Mouse (Mus musculus): ENCODE results near the gene Fam114a2. TPM values are rescaled to one million over a fixed set of nuclear protein-coding genes. Genes with fewer than 3 reads are reported as not detected.
"Not testable (repeated sequence)": the region's sequence is repeated elsewhere in the genome, so short reads cannot be mapped to it uniquely, and the experiment has no call there.

Gene Fam114a2
- polyA plus RNA-seq (2015; fragmentation: Nextera tagmentation; extraction: Ambion mirVana), result 72.0 and 75.2 TPM in 2 replicates

DNA sequence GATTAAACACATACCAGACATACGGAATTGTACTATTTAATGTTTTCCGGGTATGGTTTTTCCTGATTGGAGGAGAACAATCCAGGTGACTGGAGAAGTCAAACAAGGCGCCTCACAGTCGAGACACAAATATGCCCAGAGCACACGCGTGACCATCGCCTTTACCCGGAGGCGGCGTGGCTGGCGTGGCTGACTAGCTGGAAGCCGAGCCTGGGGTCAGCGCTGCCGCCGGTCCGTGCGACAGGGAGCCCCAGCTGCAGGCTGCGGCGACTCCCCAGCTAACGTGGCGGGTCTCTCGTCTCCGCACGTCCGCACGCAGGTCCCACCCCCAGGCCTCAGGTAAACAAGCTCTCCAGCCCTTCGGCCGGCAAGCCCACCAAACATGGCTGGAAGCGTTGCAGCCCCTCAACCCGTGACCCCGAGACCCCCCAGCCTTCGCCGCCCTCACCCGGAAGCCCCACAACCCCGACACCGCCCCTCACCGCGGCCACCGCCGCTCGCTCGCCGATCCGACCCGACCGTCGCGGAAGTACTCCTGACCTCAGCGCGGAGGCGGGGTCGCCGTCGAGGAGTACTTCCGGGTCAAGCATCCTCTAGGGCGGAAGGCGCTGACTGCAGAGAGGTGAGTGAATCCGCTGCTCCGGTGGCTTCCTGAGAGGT lies at the start of gene Fam114a2, which contains the start of gene Mfap3:
TSS of gene Fam114a2 (minus strand) at position 527 of the 660 bp plus-strand sequence.
TSS of gene Mfap3 (plus strand) at position 574 of the 660 bp plus-strand sequence.
- Histone ChIP-seq H3K4me2 (peak within 1 kb of the TSS; percentile 56), H3K4me1 (no peaks in the 10 kb centered on the region), H3K36me3 (0 out of 2 replicates have a peak, but pooled peaks cover 2% of the 10 kb centered on the region), H3K4me3 (replicated peaks) (peak within 1 kb of the TSS; percentile 95), H3K27ac (peak within 1 kb of the TSS; percentile 82), H3K9ac (peak within 1 kb of the TSS; percentile 86), H3K9me3 (no peaks in the 10 kb centered on the region), H3K27me3 (replicated peaks) (no peaks in the 10 kb centered on the region)
- peak; percentile 94 for ATAC-seq (ENCODE audit: insufficient read depth, low FRiP score, low read depth)
- under 1% methylated on average over 59 of the region's 59 CpGs for WGBS

DNA sequence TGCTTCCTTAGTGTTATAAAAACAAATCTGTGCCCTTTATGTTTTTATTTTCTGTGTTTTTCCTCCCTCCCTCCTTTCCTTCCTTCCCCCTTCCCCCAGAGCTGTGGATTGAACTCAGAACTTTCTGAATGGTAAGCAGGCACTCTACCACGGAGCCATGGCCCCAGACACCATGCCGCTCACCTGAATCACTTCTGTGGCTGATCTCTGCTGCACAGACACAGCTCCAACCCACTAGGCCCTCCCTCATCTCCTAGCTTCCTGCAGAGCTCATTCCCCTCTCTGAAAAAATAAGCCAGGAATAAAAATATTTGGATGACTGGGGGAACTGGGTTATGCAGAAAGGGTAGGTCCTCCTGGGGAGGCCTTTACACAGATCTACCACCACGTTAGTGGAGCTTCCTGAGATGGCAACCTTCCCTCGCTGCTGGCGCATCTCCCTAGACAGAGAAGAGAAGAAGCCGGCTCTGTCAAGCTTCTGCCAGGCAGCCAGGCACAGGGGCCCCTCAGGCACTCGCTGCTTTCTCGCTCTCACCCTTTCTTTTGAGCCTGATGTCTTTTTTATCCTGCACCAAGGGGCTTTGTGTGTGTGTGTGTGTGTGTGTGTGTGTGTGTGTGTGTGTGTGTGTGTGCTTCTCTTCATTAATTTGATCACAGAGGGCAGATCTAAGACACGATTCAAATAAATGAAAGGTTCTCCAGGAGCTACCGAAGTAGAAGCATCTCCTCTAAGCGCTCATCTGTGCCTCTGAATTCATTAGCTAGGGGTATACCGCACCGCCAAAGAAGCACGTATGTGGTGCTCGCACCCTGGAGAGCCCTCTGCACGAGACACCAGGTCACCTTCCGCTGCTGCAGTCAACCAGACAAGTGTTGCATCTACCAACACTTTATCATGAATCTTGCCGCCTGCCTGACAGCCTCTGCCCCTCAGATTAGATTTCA lies 47.9 kb upstream of the Fam114a2 start:
- no peaks in the 10 kb centered on the region for H3K4me1 ChIP-seq
- H3K36me3 ChIP-seq, result no peaks in the 10 kb centered on the region
- no peak overlapping the region for H3K27ac ChIP-seq
- no peak for ATAC-seq (ENCODE audit: insufficient read depth, low FRiP score, low read depth)
- no peaks in the 10 kb centered on the region for H3K27me3 ChIP-seq (replicated peaks)
- no peak overlapping the region for H3K4me3 ChIP-seq (replicated peaks)
- WGBS, result 36% methylated on average over 18 of the region's 18 CpGs
- no peak overlapping the region for H3K9ac ChIP-seq
- no peak overlapping the region for H3K4me2 ChIP-seq
- no peaks in the 10 kb centered on the region for H3K9me3 ChIP-seq

DNA sequence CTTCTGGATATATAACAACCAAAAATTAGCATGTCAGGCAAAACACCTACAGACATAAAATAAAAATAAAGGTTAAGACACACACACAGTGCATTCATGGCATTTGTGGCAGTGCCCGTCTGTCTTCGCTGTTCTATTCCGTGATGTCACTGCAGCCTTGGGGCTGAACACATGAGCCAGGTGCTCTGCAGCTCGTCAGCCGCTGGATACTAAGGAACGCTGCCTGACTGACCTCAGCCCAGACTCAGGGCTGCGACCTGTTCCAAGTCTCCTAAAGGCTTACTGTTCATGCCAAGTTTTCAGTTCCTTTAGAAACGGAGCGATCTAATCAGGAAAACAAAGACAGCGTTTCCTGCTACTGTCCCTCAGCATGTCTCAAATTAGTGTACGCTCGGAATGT lies 46.1 kb upstream of the Fam114a2 start:
- H3K36me3 ChIP-seq, result no peaks in the 10 kb centered on the region
- 60% methylated on average over 12 of the region's 12 CpGs for WGBS
- no peak for ATAC-seq (ENCODE audit: insufficient read depth, low FRiP score, low read depth)

GRCm38 (mm10) chr11:57557936-57558335 lies 39.5 kb upstream of the Fam114a2 start:
- ATAC-seq (ENCODE audit: insufficient read depth, low FRiP score, low read depth), result not testable (repeated sequence)
- WGBS, result 88% methylated on average over 10 of the region's 10 CpGs

More for the DNA sequence above, 46.1 kb upstream of the Fam114a2 start:
- Histone ChIP-seq H3K4me3 (replicated peaks) (no peak overlapping the region), H3K27me3 (replicated peaks) (no peaks in the 10 kb centered on the region), H3K27ac (no peak overlapping the region), H3K9me3 (no peaks in the 10 kb centered on the region), H3K4me2 (no peak overlapping the region), H3K4me1 (no peaks in the 10 kb centered on the region), H3K9ac (no peak overlapping the region)

GRCm38 (mm10) chr11:57553015-57553780 lies 34.8 kb upstream of the Fam114a2 start:
- no peak overlapping the region for H3K27ac ChIP-seq
- ATAC-seq (ENCODE audit: insufficient read depth, low FRiP score, low read depth), result no peak
- no peak overlapping the region for H3K4me2 ChIP-seq
- WGBS, result 74% methylated on average over 9 of the region's 9 CpGs
- H3K4me3 ChIP-seq (replicated peaks), result no peak overlapping the region
- 0 out of 2 replicates have a peak, but pooled peaks cover 4% of the 10 kb centered on the region for H3K4me1 ChIP-seq
- H3K36me3 ChIP-seq, result no peaks in the 10 kb centered on the region
- no peaks in the 10 kb centered on the region for H3K27me3 ChIP-seq (replicated peaks)
- no peaks in the 10 kb centered on the region for H3K9me3 ChIP-seq
- H3K9ac ChIP-seq, result no peak overlapping the region

More at GRCm38 (mm10) chr11:57557936-57558335, 39.5 kb upstream of the Fam114a2 start:
- not testable (repeated sequence) for H3K4me3 ChIP-seq (replicated peaks); H3K9ac ChIP-seq; H3K9me3 ChIP-seq; H3K4me2 ChIP-seq; H3K27me3 ChIP-seq (replicated peaks); H3K36me3 ChIP-seq; H3K27ac ChIP-seq; H3K4me1 ChIP-seq

- H3K27ac ChIP-seq, result no peak overlapping the region
- H3K36me3 ChIP-seq, result no peaks in the 10 kb centered on the region
- no peak overlapping the region for H3K4me3 ChIP-seq (replicated peaks)
- 0 out of 2 replicates have a peak, but pooled peaks cover 4% of the 10 kb centered on the region for H3K4me1 ChIP-seq
- H3K4me2 ChIP-seq, result no peak overlapping the region
- no peak overlapping the region for H3K9ac ChIP-seq
- 74% methylated on average over 8 of the region's 8 CpGs for WGBS
- no peak for ATAC-seq (ENCODE audit: insufficient read depth, low FRiP score, low read depth)
- H3K27me3 ChIP-seq (replicated peaks), result no peaks in the 10 kb centered on the region
- no peaks in the 10 kb centered on the region for H3K9me3 ChIP-seq
Measured at GRCm38 (mm10) chr11:57551016-57551415, 32.6 kb upstream of the Fam114a2 start.

- Histone ChIP-seq H3K4me2 (no peak overlapping the region), H3K9me3 (no peaks in the 10 kb centered on the region), H3K9ac (no peak overlapping the region), H3K27ac (no peak overlapping the region), H3K27me3 (replicated peaks) (no peaks in the 10 kb centered on the region), H3K4me3 (replicated peaks) (no peak overlapping the region), H3K36me3 (no peaks in the 10 kb centered on the region), H3K4me1 (0 out of 2 replicates have a peak, but pooled peaks cover 4% of the 10 kb centered on the region)
- WGBS, result 96% methylated on average over 2 of the region's 2 CpGs
- ATAC-seq (ENCODE audit: insufficient read depth, low FRiP score, low read depth), result no peak
Measured at GRCm38 (mm10) chr11:57550230-57550629, 31.8 kb upstream of the Fam114a2 start.

- Histone ChIP-seq H3K9ac (no peak overlapping the region), H3K4me1 (0 out of 2 replicates have a peak, but pooled peaks cover 4% of the 10 kb centered on the region), H3K27me3 (replicated peaks) (no peaks in the 10 kb centered on the region), H3K27ac (peak overlapping the region; percentile 36; the same call in 1 of the 2 replicates), H3K9me3 (no peaks in the 10 kb centered on the region), H3K4me3 (replicated peaks) (no peak overlapping the region), H3K4me2 (peak overlapping the region; percentile 44), H3K36me3 (no peaks in the 10 kb centered on the region)
- WGBS, result 28% methylated on average over 18 of the region's 18 CpGs
- peak; percentile 62 for ATAC-seq (ENCODE audit: insufficient read depth, low FRiP score, low read depth)
Measured at GRCm38 (mm10) chr11:57548618-57549550, 30.5 kb upstream of the Fam114a2 start.

GRCm38 (mm10) chr11:57540681-57541080 lies 22.3 kb upstream of the Fam114a2 start:
- Histone ChIP-seq H3K4me3 (replicated peaks) (no peak overlapping the region), H3K4me1 (no peaks in the 10 kb centered on the region), H3K4me2 (no peak overlapping the region), H3K36me3 (no peaks in the 10 kb centered on the region), H3K9me3 (no peaks in the 10 kb centered on the region), H3K27me3 (replicated peaks) (no peaks in the 10 kb centered on the region), H3K27ac (no peak overlapping the region), H3K9ac (no peak overlapping the region)
- ATAC-seq (ENCODE audit: insufficient read depth, low FRiP score, low read depth), result no peak
- 87% methylated on average over 2 of the region's 2 CpGs for WGBS

DNA sequence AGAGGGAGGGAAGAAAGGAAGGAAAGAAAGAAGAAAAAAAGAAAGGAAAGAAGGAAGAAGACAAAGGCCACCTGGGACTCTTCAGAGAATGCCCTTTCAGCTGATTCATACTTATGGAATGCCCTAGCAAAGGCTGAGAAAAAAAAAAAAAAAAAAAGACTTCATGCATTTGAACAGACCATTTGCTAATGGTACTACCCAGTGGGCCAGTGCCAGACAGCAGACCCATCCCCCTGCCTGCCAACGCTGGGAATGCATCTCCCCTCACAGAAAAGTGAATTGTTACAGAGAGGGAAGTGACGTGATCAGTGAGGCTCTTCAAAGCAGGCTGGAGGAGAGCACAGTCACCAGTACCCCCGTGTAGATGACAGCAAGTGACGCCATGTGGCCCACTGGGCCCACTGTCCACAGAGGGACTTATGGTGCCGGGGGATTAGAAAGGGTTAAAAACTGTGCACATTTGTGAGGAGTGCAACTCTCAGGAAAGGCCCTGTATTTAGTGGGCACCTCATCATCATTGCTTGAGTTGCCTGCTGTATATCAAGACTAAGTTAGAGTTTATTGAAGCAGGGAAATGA lies 21.5 kb upstream of the Fam114a2 start:
- H3K9me3 ChIP-seq, result no peaks in the 10 kb centered on the region
- no peak for ATAC-seq (ENCODE audit: insufficient read depth, low FRiP score, low read depth)
- H3K4me1 ChIP-seq, result no peaks in the 10 kb centered on the region
- H3K9ac ChIP-seq, result no peak overlapping the region
- no peaks in the 10 kb centered on the region for H3K27me3 ChIP-seq (replicated peaks)
- H3K4me3 ChIP-seq (replicated peaks), result no peak overlapping the region
- no peaks in the 10 kb centered on the region for H3K36me3 ChIP-seq
- H3K4me2 ChIP-seq, result no peak overlapping the region
- WGBS, result 76% methylated on average over 5 of the region's 5 CpGs
- no peak overlapping the region for H3K27ac ChIP-seq
